Mouse (Mus musculus) erythroblast, embryonic 14.5 days (primary cell): ENCODE results near the gene Slc26a9.

ENCODE experiments used
- GATA1 ChIP-seq: IDR thresholded peaks from 2 replicates; pipeline ENCODE4 v1.6.1; 2012; ENCODE audit warnings: low read length, inconsistent platforms, mixed read lengths
- TAL1 ChIP-seq: IDR thresholded peaks from 3 replicates; pipeline ENCODE4 v1.6.1; 2012; ENCODE audit warnings: low read length, inconsistent platforms, mixed read lengths

GRCm38 (mm10) chr1:131726586-131726985 lies 17.2 kb upstream of the Slc26a9 start:
- TF ChIP-seq GATA1 (no peak), TAL1 (no peak)
